ENCODE assay signal across 20 mouse cellular contexts in genomic region chr3:69423371-69423770, GRCm38 (mm10).
A peak's percentile ranks its signal among the peaks of the same experiment; 100 is the strongest.
DNase-seq lines count a peak whose midpoint lies in the region; ATAC-seq and TF ChIP-seq lines count a peak whose summit lies in the region.
"Had no signal": no experiment of that assay in that cellular context is flagged by ENCODE, and none has a peak within 500 bp of the region (broad histone marks: within the 10 kb centered on the region; RNA-seq: fewer than 3 reads in every experiment).

No protein-coding gene starts in this region.

- no peaks in the 10 kb centered on the region for H3K27me3 ChIP-seq in forebrain, embryonic 15.5 days
- H3K27me3 ChIP-seq in forebrain, embryonic 11.5 days (ENCODE audit: control insufficient read depth, insufficient read depth, low read length): no peaks in the 10 kb centered on the region
- no peaks in the 10 kb centered on the region for H3K27me3 ChIP-seq in midbrain, embryonic 13.5 days
- H3K27me3 ChIP-seq in midbrain, embryonic 10.5 days (ENCODE audit: low read depth, poor library complexity, severe bottlenecking): peaks cover 10% of the 10 kb centered on the region; the same call in 1 of the 2 replicates
- H3K27me3 ChIP-seq in forebrain, embryonic 16.5 days (replicated peaks; ENCODE audit: control insufficient read depth, insufficient read depth, low read length): no peaks in the 10 kb centered on the region
- H3K27me3 ChIP-seq in limb, embryonic 14.5 days (ENCODE audit: control insufficient read depth, insufficient read depth, low read length): no peaks in the 10 kb centered on the region
- H3K27me3 ChIP-seq: heart, embryonic 15.5 days; limb, embryonic 15.5 days; Patski had no signal

- DNase-seq in forebrain, embryonic 11.5 days (ENCODE audit: low spot score): no peak
- DNase-seq in midbrain, embryonic 10.5 days (ENCODE audit: low spot score): no peak
- DNase-seq in limb, embryonic 14.5 days (ENCODE audit: low spot score): peak; percentile 27
- DNase-seq in thymus, postnatal 4 days: no peak
- DNase-seq in heart, adult 9 months (ENCODE audit: low spot score in 2 of 2): no peak
- DNase-seq: adrenal gland, postnatal 25 days; embryo, embryonic 11 days; heart, adult 18-20 months; liver, postnatal 0 days; lung, postnatal 36 days; right cerebral cortex, adult 18-20 months; spleen, adult 18-20 months had no signal

- H3K4me1 ChIP-seq in forebrain, embryonic 15.5 days: peaks cover 15% of the 10 kb centered on the region
- no peaks in the 10 kb centered on the region for H3K4me1 ChIP-seq in forebrain, embryonic 11.5 days (replicated peaks; ENCODE audit: control insufficient read depth, insufficient read depth, low read length)
- peaks cover 10% of the 10 kb centered on the region for H3K4me1 ChIP-seq in midbrain, embryonic 13.5 days (replicated peaks)
- H3K4me1 ChIP-seq in midbrain, embryonic 10.5 days: peaks cover 16% of the 10 kb centered on the region
- peaks cover 14% of the 10 kb centered on the region; the same call in 1 of the 2 replicates for H3K4me1 ChIP-seq in forebrain, embryonic 16.5 days (replicated peaks; ENCODE audit: control insufficient read depth, insufficient read depth, low read length)
- 0 out of 2 replicates have a peak, but pooled peaks cover 4% of the 10 kb centered on the region for H3K4me1 ChIP-seq in limb, embryonic 14.5 days (ENCODE audit: control insufficient read depth, insufficient read depth, low read length)

- H3K4me2 ChIP-seq in forebrain, embryonic 15.5 days (replicated peaks): no peak overlapping the region
- no peak overlapping the region for H3K4me2 ChIP-seq in forebrain, embryonic 11.5 days (ENCODE audit: low read depth, low read length, severe bottlenecking)
- H3K4me2 ChIP-seq in midbrain, embryonic 13.5 days (replicated peaks): no peak overlapping the region
- no peak overlapping the region for H3K4me2 ChIP-seq in forebrain, embryonic 16.5 days (ENCODE audit: low read length)
- no peak overlapping the region for H3K4me2 ChIP-seq in limb, embryonic 14.5 days (replicated peaks; ENCODE audit: low read depth, low read length, severe bottlenecking)
- H3K4me2 ChIP-seq: heart, embryonic 15.5 days; limb, embryonic 15.5 days had no signal

- H3K9ac ChIP-seq in forebrain, embryonic 15.5 days (replicated peaks): no peak overlapping the region
- no peak overlapping the region for H3K9ac ChIP-seq in forebrain, embryonic 11.5 days (ENCODE audit: low read length)
- H3K9ac ChIP-seq in midbrain, embryonic 13.5 days (replicated peaks): no peak overlapping the region
- H3K9ac ChIP-seq in forebrain, embryonic 16.5 days (replicated peaks; ENCODE audit: low read depth, low read length): no peak overlapping the region
- no peak overlapping the region for H3K9ac ChIP-seq in limb, embryonic 14.5 days (ENCODE audit: low read depth, low read length, severe bottlenecking)
- H3K9ac ChIP-seq: heart, embryonic 15.5 days; limb, embryonic 15.5 days; liver, postnatal 0 days had no signal

- ATAC-seq in forebrain, embryonic 15.5 days (replicated peaks): peak; percentile 55
- ATAC-seq in forebrain, embryonic 11.5 days (replicated peaks; ENCODE audit: low FRiP score): no peak
- ATAC-seq in midbrain, embryonic 13.5 days: peak; percentile 17; the same call in 1 of the 2 replicates
- ATAC-seq in forebrain, embryonic 16.5 days: peak; percentile 18; the same call in 1 of the 2 replicates
- peak; percentile 87 for ATAC-seq in limb, embryonic 14.5 days (ENCODE audit: low FRiP score, low read depth)
- ATAC-seq: liver, postnatal 0 days; Patski had no signal

- H3K9me3 ChIP-seq in forebrain, embryonic 15.5 days: no peaks in the 10 kb centered on the region
- H3K9me3 ChIP-seq in forebrain, embryonic 11.5 days (ENCODE audit: control insufficient read depth, low read length): peaks cover 3% of the 10 kb centered on the region; the same call in 1 of the 2 replicates
- H3K9me3 ChIP-seq in midbrain, embryonic 13.5 days: peaks cover 5% of the 10 kb centered on the region; the same call in 1 of the 2 replicates
- H3K9me3 ChIP-seq in midbrain, embryonic 10.5 days (replicated peaks): 0 out of 2 replicates have a peak, but pooled peaks cover 9% of the 10 kb centered on the region
- H3K9me3 ChIP-seq in forebrain, embryonic 16.5 days (ENCODE audit: control insufficient read depth, low read length): no peaks in the 10 kb centered on the region
- H3K9me3 ChIP-seq in limb, embryonic 14.5 days (ENCODE audit: control insufficient read depth, low read length): no peaks in the 10 kb centered on the region
- H3K9me3 ChIP-seq: heart, embryonic 15.5 days; limb, embryonic 15.5 days had no signal

- no peak overlapping the region for H3K27ac ChIP-seq in forebrain, embryonic 15.5 days (replicated peaks)
- H3K27ac ChIP-seq in forebrain, embryonic 11.5 days (ENCODE audit: low read depth, low read length): no peak overlapping the region
- H3K27ac ChIP-seq in midbrain, embryonic 13.5 days: no peak overlapping the region
- H3K27ac ChIP-seq in midbrain, embryonic 10.5 days (replicated peaks): no peak overlapping the region
- no peak overlapping the region for H3K27ac ChIP-seq in forebrain, embryonic 16.5 days (ENCODE audit: low read length)
- 0 out of 2 replicates have a peak overlapping the region, but pooled peaks have one; percentile 26 for H3K27ac ChIP-seq in limb, embryonic 14.5 days (replicated peaks; ENCODE audit: low read depth, low read length)
- H3K27ac ChIP-seq: heart, embryonic 15.5 days; hindbrain, embryonic 10.5 days; layer of hippocampus, adult 2 months; limb, embryonic 15.5 days had no signal

- H3K4me3 ChIP-seq in forebrain, embryonic 15.5 days: no peak overlapping the region
- H3K4me3 ChIP-seq in forebrain, embryonic 11.5 days (ENCODE audit: low read depth, low read length): no peak overlapping the region
- no peak overlapping the region for H3K4me3 ChIP-seq in midbrain, embryonic 13.5 days (replicated peaks)
- H3K4me3 ChIP-seq in midbrain, embryonic 10.5 days: no peak overlapping the region
- no peak overlapping the region for H3K4me3 ChIP-seq in forebrain, embryonic 16.5 days (replicated peaks; ENCODE audit: low read length)
- no peak overlapping the region for H3K4me3 ChIP-seq in limb, embryonic 14.5 days (replicated peaks; ENCODE audit: low read length)
- H3K4me3 ChIP-seq: heart, embryonic 15.5 days; hindbrain, embryonic 10.5 days; layer of hippocampus, adult 2 months; limb, embryonic 15.5 days had no signal

- no peaks in the 10 kb centered on the region for H3K36me3 ChIP-seq in forebrain, embryonic 15.5 days
- no peaks in the 10 kb centered on the region for H3K36me3 ChIP-seq in forebrain, embryonic 11.5 days (ENCODE audit: control insufficient read depth, insufficient read depth, low read length)
- H3K36me3 ChIP-seq in midbrain, embryonic 13.5 days: no peaks in the 10 kb centered on the region
- H3K36me3 ChIP-seq in midbrain, embryonic 10.5 days: no peaks in the 10 kb centered on the region
- H3K36me3 ChIP-seq in forebrain, embryonic 16.5 days (ENCODE audit: control insufficient read depth, insufficient read depth): no peaks in the 10 kb centered on the region
- no peaks in the 10 kb centered on the region for H3K36me3 ChIP-seq in limb, embryonic 14.5 days (ENCODE audit: control insufficient read depth, insufficient read depth, low read length)
- H3K36me3 ChIP-seq: heart, embryonic 15.5 days; hindbrain, embryonic 10.5 days; limb, embryonic 15.5 days had no signal

- no peak for TF ChIP-seq POLR2A in limb, embryonic 14.5 days (IDR thresholded peaks at IDR 0.05; ENCODE audit: borderline replicate concordance, extremely low read depth, insufficient read depth, insufficient read length)

- 52% methylated on average over 4 of the region's 4 CpGs for WGBS in forebrain, embryonic 15.5 days
- WGBS in forebrain, embryonic 11.5 days: 70% methylated on average over 4 of the region's 4 CpGs
- 67% methylated on average over 4 of the region's 4 CpGs for WGBS in midbrain, embryonic 13.5 days
- 69% methylated on average over 4 of the region's 4 CpGs for WGBS in midbrain, embryonic 10.5 days
- WGBS in forebrain, embryonic 16.5 days: 49% methylated on average over 4 of the region's 4 CpGs
- 14% methylated on average over 4 of the region's 4 CpGs for WGBS in limb, embryonic 14.5 days
